Mouse (Mus musculus) embryo, embryonic 11.5 days (tissue): Measurements from ENCODE around the gene Pgpep1.

Experiments used
- DNase-seq: peaks from one replicate; pipeline ENCODE4 v3.0.0-alpha.2; 2012; ENCODE audit warnings: low read depth, low spot score

The Pgpep1 gene

GRCm38 (mm10) chr8:70660273-70660725 lies at the start of gene Pgpep1:
Gene Pgpep1 (minus strand): TSS chr8:70660388.
- no peak for DNase-seq

GRCm38 (mm10) chr8:70709794-70710193 lies 49.6 kb upstream of the Pgpep1 start:
- DNase-seq, result no peak

- DNase-seq, result no peak
Measured at GRCm38 (mm10) chr8:70708281-70708680, 48.1 kb upstream of the Pgpep1 start.

GRCm38 (mm10) chr8:70703287-70703686 lies 43.1 kb upstream of the Pgpep1 start, which contains the start of gene Iqcn:
Gene Iqcn (plus strand): TSS chr8:70703457.
- no peak for DNase-seq

- DNase-seq, result no peak
Measured at GRCm38 (mm10) chr8:70702842-70703182, 42.6 kb upstream of the Pgpep1 start.

GRCm38 (mm10) chr8:70701982-70702841 lies 42.0 kb upstream of the Pgpep1 start:
- no peak for DNase-seq

- DNase-seq, result no peak
Measured at GRCm38 (mm10) chr8:70701048-70701981, 41.1 kb upstream of the Pgpep1 start.

- DNase-seq, result peak; percentile 89
Measured at GRCm38 (mm10) chr8:70700555-70700922, 40.4 kb upstream of the Pgpep1 start.

GRCm38 (mm10) chr8:70699834-70700554 lies 39.8 kb upstream of the Pgpep1 start:
- peak; percentile 69 for DNase-seq

GRCm38 (mm10) chr8:70699116-70699833 lies 39.1 kb upstream of the Pgpep1 start:
- DNase-seq, result peak; percentile 45

GRCm38 (mm10) chr8:70698310-70699109 lies 38.3 kb upstream of the Pgpep1 start, which contains the start of gene Jund:
Gene Jund (plus strand): TSS chr8:70698949.
- peak; percentile 99 for DNase-seq

- DNase-seq, result no peak
Measured at GRCm38 (mm10) chr8:70697366-70698250, 37.4 kb upstream of the Pgpep1 start.

GRCm38 (mm10) chr8:70696946-70697345 lies 36.8 kb upstream of the Pgpep1 start:
- DNase-seq, result no peak

- peak; percentile 79 for DNase-seq
Measured at GRCm38 (mm10) chr8:70696019-70696885, 36.1 kb upstream of the Pgpep1 start.

- no peak for DNase-seq
Measured at GRCm38 (mm10) chr8:70695318-70696018, 35.3 kb upstream of the Pgpep1 start.

GRCm38 (mm10) chr8:70693636-70694035 lies 33.4 kb upstream of the Pgpep1 start:
- no peak for DNase-seq

GRCm38 (mm10) chr8:70691727-70692231 lies 31.6 kb upstream of the Pgpep1 start:
- peak; percentile 86 for DNase-seq
